Mouse (Mus musculus) layer of hippocampus, postnatal 14 days (tissue): ENCODE results near the gene Zfp354c. TPM values are rescaled to one million over a fixed set of nuclear protein-coding genes. Genes with fewer than 3 reads are reported as not detected.
A peak's percentile ranks its signal among the peaks of the same experiment; 100 is the strongest.

Experiments
- DNase-seq, 2 experiments: peaks; one replicate each; pipeline ENCODE4 v3.0.0; 2021 to 2022; ENCODE audit warnings: low spot score in 2 of 2, mixed read lengths in 1 of 2
- long read RNA-seq, 2 experiments: library from polyadenylated mRNA; stranded (forward); transcript quantifications; one replicate each; pipeline ENCODE4 v2.0.0; 2021
- total RNA-seq, 2 experiments: library from RNA; stranded (reverse); gene quantifications; 2 replicates each; pipeline ENCODE4 v1.2.3; 2021

Gene Zfp354c
- 10 to 100 TPM; 46.4 to 51.7 TPM for total RNA-seq
- long read RNA-seq, experiment 1, full-length matches to known transcripts = 9 of 30 reads
- long read RNA-seq, experiment 1, partial matches to known transcripts = 0 of 30 reads
- long read RNA-seq, experiment 1, other reads (novel, unspliced or antisense) = 21 of 30 reads
- long read RNA-seq, experiment 2, full-length matches to known transcripts = 13 of 38 reads
- long read RNA-seq, experiment 2, partial matches to known transcripts = 0 of 38 reads
- long read RNA-seq, experiment 2, other reads (novel, unspliced or antisense) = 25 of 38 reads

DNA sequence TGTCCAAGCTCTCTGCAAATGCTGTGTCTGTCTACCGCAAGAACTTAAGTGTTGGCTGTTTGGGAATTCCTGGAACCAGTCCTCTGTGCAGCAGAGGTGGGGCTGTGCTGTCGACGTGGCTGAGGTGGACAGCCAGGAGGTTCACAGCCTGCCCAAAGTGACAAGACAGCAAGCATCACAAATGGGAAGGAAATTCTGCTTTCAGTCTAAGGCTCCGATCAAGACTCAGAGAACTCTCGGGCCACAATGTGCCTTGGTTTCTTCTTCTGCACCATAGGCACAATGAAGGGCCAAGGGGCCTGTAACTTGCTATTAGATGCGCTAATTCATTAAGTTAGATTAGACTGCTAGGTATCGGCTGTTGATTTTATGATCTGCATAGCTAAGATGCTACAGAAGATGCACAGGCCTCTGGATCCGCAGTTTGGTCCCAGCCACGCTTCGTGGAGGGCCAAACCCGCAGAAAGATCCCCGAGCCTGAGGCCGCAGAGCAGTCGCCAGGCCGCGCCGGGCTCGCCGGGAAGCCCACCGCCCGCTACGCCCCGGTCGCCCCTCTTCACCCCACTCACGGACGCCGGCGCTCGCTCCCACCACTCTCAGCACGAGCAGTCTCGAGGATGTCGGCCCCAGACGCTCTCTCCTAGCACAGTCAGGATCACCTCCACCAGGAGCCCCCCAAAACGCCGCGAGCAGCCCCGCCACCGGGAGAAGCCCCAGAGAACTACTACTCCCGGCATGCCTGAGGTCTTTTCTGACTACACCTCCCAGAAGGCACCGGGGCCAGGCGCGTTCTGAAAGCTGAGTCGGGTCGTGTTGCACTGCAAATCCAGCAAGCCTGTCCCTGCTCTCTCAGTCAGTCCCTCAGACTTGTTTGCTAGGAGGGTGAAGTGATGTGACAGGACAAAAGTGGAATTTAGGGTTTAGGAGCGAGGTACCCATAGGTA is at the start of gene Zfp354c:
Gene Zfp354c, minus strand, starts transcription at position 715 of the 944 bp plus-strand sequence.
- DNase-seq = peak; percentile 83 to 93

DNA sequence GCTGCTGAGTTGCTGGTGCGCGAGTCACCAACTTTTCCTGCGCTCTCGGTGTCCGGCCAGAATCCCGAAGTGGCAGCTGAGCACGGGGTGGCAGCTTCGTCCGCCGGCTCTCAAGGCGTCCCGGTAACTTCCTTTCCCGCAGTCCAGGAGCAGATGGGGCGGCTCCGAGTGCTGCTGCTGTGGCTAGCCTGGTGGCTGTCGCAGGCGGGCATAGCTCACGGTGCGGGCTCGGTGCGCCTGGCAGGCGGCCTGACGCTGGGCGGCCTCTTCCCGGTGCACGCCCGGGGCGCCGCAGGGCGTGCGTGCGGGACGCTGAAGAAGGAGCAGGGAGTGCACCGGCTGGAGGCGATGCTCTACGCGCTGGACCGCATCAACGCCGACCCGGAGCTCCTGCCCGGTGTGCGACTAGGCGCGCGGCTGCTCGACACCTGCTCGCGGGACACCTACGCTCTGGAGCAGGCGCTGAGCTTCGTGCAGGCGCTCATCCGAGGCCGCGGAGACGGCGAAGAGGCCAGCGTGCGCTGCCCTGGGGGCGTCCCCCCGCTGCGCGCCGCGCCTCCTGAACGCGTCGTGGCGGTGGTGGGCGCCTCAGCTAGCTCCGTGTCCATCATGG is 23.6 kb upstream of the Zfp354c start:
- DNase-seq = no peak

DNA sequence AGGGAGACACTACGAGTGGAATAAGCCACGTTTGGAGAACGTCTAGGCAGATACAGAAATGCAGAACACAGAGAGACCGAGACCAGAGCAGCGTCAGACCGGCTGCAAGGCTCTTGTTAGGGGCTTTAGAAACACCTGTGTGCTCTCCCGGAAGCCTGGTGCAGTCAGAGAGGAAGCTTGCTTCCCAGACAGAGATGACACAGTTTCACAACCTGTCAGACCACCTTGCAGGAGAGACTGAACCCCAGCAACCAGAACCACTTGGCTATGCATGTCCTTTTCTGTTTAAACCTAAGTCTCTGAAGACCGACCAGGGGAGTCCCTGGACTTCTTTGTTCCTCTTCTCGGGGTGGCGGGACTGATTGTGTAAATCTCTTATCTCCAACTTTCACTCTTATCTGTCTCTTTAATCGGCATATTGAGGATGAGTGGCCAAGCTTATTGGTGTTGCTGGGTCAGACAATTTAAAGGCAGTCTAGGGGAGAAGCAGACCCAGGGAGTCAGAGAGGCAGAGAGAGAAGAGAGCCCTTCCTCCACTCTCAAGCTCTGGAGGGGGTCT is 22.7 kb upstream of the Zfp354c start, which contains the start of gene Grm6:
Gene Grm6, plus strand, starts transcription at position 509 of the 559 bp plus-strand sequence.
- DNase-seq = no peak

DNA sequence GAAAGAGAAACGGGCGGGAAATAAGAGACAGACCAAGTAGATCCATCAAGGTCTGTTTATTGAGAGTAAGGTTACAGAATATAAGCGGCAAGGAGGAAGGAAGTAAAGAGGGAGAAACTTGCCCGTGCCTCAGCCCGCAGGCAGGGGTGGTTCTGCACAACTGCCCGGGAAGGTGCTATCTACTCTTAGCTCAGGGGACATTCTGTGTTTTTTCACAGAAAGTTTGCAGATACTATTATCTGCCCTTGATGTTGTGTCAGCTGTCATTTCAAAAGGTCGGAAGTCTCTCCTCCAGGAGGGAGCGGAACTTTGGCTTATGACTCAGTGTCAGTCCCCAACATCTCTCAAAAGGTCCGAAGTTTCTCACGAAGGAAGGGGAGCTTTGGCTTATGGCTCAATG is 21.8 kb upstream of the Zfp354c start:
- no peak for DNase-seq

DNA sequence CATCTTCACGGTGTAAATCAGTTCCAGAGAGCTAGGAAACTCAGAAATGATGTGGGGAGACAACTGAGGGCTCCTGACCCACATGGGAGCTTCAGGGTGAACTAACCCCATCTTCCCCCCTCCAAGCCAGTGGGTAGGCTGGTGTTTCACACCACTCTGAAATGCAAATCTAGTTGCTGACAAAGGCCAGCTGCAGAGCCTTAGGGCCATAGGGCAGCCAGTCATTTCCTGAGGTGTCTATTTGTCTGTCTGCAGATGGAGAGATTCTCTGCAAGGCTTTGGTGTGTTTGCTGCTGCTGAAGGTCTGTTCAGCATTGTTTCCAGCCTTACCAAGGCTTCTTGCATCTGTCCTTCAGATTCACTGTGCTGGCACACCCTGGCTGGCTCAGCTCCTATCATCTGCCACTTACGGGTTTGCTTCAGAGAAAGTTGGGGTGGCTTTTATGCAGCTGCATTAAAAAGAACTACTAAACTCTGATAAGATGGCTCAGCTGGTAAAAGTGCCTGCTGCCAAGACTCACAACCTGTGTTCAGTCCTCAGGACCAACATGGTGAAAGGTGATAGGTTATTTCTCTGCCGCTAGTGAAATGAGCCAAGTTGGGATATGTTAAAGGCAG is 21.1 kb upstream of the Zfp354c start:
- no peak for DNase-seq

DNA sequence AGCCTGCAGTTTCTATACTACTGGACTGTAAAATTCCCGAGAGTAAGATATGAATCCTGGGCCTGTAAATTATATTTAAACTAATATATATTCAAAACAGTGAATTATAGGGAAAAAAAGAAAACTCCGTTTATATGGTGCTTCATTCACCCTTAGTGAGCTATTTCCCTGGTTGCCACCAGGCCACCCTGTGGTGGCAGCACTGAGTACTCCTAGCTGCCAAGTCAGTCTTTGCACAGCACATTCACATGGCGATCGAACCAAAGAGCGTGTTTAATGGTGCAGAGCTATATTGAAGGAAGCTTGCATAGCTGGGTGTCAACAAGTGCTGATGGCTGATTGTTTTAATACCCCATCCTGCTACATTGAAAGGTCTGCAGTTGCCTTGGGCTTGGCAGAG is 19.5 kb upstream of the Zfp354c start:
- no peak for DNase-seq

DNA sequence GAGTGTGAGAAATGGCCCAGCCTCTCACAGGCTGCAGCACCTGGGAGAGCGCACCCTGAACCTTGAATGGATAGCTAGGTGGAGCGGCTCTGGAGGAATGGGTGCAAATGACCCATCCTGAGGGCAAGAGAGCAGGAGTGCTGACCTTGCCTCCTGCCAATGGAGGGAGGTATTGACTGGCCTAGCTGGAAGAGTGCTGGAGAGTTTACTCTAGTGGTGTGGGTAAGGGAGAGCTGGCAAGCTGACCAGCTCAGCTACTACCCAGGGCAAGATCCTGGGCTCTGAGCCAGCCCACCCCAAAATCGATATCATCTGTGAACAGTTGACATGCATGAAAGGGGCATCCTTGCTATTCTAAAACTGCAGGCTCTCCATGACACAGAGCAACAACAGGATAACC is 18.4 kb upstream of the Zfp354c start:
- DNase-seq = no peak

DNA sequence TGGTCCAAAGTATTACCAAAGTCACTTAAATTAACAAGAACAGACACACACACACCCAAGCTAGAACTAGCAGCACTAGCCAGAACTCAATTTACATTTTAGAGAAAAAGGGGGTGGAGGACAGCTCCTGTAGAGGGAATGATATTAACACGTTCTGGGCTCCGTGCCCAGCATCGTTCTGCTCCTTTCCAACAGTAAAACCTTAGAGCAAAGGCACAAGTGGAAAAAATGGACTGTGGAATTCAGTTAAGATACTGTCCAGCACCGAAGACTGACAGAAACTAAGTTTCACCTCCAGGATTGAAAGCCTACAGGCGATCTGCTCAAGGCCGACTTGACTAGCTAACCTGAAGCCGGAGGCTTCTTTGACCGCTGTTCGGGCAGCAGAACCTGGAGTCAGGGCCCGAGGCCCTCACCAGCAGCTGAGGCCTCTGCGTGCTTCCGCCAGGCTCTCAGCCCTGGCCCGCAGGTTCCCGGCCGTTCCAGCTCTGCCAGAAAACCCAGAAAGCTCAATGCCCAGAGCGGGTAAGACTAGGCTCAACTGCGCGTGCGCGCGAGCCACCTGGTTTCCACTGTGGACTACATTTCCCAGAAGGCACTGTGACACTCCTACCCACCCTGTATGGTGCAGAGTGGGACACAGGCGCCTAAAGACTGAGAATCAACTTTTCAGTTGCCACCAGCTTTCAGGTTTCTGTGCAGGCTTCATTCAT is 13.7 kb upstream of the Zfp354c start, which contains the start of gene Zfp879:
Gene Zfp879, minus strand, starts transcription at position 530 of the 713 bp plus-strand sequence.
- DNase-seq = peak; percentile 91 to 97

DNA sequence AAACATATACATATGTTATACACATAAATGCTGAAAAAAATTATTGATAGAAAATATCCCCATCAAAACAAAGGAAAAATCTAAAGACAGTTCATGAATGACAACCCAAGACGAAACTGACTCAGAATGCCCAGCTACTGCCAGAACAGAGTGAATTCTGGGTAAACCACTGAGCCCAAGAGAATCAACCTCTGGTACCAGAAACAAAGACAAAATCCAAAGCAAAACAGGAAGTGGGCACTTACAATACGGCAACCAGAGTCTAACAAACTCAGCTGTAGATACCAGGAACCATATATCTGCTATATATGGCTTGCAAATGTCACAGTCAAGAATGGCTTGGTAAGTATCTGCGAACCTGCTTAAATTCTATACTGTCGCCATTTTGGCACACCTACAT is 8.2 kb upstream of the Zfp354c start:
- DNase-seq = no peak

DNA sequence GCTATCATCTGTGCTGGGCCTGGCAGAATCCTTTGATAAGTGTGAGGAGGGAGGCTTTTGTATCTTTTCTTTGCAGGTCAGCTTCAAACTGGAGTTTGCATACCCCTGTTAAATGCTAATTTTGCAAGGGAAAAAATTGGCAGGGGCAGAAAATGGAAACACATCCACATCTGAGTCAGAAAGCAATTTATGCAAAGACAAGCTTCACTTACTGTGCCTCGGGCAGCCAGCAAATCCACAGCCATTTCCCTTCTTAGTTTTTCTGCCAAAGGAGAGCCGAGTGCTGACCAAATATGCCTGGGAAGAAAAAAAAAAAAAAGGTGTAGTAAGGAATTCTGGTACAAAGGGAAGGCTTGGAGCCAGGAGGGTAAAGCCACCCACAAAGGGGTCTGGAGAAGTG is 1.3 kb downstream of the Zfp354c start:
- DNase-seq = no peak

DNA sequence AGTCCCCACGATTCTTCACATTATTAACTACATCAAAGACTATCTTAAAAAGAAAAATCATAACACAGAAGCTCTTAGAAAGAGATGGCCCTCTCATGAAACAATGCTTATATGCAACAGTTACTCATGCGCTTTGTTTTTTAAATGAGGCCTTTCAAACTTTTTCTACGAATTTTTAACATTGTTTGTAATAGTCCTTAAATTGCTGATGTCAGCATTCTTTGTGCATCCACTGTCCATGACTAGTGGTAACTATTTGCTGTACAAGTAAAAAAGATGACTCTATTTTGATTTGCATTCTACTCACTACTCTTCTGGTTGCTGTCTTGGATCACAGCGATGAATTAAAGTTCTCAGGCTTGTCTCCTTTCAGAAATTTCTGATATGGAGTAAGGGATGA is 13.3 kb downstream of the Zfp354c start:
- DNase-seq = no peak

DNA sequence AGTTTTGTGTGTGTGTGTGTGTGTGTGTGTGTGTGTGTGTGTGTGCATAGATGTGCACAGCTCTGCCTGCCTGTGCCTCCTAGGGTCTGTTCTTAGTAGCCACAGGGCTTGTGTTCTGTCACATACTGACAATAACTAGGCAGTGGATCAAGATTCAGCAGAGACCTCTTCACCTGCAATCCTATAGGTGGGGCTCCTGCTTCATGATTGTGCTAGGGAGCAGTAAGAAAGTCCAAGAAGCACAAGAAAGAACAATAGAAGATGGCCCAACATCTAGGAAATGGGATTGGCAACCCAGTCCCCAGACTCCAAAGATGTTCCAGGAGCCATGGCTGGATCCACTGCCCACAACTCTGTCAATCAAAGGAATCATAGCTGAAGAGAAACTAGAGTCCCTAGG is 28.7 kb downstream of the Zfp354c start:
- no peak for DNase-seq

DNA sequence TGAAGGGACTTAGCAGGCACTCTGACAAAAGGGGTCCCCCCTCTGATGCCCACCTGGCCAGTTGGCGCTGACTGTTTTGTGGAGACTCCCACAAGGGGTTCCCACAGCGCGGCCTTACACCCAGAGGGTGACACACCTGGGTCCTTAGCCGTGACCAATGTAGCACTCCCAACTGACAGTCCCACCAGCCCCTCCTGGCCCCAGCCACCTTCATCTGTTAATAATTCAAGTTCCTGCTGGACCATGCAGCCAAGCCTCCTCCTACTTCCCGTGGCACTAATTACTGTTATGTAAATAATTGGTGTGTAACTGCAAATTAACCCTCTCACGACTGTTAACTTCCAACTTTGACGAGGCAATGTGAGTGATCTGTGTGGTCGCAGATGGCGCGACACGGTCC is 29.9 kb downstream of the Zfp354c start:
- no peak for DNase-seq

DNA sequence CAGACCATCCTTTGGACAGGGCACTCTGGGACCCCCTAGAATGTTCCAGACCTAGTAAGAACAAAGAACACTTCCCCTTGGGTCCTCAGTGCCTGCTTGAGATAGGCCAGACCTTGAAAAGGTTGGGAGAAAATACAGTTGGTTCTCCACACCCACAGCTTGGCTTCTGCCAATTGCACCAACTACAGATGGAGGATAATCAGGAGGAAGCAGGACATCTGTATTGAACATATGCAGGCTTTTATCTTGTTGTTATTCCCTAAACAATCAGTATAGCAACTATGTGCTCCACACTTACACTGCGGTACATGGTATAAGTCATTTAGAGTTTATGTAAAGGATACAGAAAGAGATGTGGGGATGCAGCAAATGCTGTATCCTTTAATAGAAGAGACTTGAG is 56.5 kb downstream of the Zfp354c start:
- DNase-seq = peak; percentile 14 to 64

DNA sequence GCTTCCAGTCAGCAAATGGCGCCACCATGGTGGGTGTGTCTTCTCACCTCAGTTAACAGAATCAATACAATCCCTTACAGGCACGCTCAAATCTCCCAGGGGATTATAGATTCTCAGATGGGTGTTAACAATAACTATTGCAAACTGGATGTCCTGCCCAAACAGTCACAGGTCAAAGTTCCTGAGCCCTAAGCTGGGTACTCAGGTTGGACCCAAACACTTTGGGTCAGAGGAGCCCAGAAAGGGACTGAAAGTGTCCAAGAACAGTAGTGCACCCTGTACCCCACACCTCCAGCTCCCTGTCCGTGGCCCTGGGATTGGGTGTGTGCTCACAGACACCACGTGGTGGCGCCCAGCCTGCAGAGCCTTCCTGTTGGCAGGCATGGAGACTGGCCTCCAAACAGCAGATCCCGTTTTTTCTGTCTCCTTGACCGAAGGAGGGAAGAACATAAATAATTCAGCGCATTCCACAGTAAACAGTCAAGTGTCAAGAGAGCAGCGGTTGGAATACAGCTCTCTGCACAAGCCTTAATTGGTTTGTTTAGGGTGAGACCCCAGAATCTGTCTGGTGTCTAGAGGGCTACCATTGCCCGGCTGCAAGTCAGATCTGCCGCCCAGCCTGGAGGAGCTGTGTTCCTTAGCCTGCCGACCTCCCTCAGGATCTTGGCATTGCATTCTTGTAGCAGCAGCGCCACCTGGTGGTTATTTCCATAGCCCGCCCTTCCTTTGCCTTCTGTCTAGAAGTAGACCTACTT is 58.4 kb downstream of the Zfp354c start:
- DNase-seq = peak; percentile 84 to 91

DNA sequence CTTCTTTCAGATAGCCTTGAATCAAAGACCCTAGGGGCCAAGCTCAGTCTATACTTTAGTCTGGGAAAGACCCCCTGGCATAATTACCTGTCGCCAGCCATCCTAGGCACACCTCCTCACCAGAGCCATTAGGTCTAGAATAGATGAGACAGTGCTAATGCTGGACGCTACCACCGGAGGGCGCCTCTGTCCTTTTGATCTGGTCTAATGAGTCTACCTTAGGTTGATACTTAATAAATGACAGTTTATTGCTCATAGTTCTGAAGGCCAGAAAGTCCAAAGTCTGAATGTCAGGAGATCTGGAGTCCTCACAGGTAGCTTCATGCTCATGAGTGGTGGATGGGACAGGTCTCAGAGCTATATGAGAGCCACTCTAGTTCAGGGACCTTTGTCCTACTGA is 60.5 kb downstream of the Zfp354c start:
- peak in 1 of 2 experiments; percentile 40 for DNase-seq

DNA sequence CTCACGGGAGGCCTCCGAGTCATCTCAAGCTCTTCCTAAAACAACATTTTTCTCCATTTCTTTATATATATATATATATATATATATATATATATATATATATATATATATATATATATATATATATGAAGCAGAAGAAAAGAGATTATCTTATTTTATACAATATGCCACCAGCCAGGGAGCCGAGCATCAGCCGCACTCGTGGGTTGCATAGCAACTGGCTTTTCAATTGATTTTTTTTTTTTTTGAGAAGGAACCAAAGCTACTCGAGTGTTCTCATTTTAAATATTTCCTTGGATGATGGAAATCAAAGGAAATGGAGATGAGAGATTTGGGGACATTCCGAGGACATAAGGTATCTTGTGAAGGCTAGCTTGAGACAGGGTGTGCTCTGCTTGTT is 61.1 kb downstream of the Zfp354c start:
- no peak for DNase-seq
